Mouse (Mus musculus) cortical plate, adult 2 months (tissue): ENCODE measurements around the gene Slc34a2.

Experiments
- CTCF ChIP-seq: fragments of 200-500 bp; IDR thresholded peaks from 2 replicates; pipeline ENCODE4 v1.5.1; 2011; ENCODE audit warnings: mild to moderate bottlenecking, control low read depth, low read length; ENCODE audit not compliant: insufficient read depth; ENCODE audit errors: extremely low read depth
- POLR2A ChIP-seq: fragments of 200-500 bp; IDR thresholded peaks from 2 replicates; pipeline ENCODE4 v1.6.1; 2011; ENCODE audit warnings: mild to moderate bottlenecking, low read length, control low read depth; ENCODE audit not compliant: insufficient read depth; ENCODE audit errors: extremely low read depth

GRCm38 (mm10) chr5:53016606-53017005, 21.3 kb upstream of the Slc34a2 start:
- TF ChIP-seq POLR2A (no peak), CTCF (no peak)
